Mouse (Mus musculus): Measurements from ENCODE around the gene Nrp2.

The Nrp2 gene

DNA sequence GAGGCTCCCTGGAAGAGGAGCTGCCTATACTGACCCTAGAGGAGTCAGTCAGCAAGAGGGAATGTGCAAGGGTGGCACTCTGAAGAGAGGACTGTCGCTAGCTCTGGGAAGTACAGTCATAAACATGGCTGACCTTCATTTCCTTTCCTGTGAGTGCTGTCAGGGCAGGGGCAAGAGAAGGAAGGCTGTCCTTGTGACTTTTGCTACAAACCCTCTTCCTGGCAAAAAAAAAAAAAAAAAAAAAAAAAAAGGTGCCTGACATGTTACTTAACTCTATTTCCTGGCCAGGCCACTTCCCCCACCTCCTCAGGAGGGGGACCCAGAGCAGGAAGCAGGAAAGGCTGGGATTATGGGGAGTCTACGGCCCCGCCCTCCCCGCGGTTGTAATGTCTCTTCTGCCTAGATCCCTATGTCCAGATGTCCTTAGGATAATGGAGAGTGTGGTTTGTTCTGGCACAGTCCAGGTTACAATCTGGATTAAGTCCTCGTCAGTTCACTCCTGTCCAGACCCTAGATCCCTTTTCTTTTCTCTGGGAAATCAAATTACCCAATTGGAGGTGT, 21.5 kb downstream of the Nrp2 start:
- DNase-seq: peak; percentile 63 to 75

GRCm38 (mm10) chr1:62725032-62725678, 22.1 kb downstream of the Nrp2 start:
- no peak for DNase-seq

DNA sequence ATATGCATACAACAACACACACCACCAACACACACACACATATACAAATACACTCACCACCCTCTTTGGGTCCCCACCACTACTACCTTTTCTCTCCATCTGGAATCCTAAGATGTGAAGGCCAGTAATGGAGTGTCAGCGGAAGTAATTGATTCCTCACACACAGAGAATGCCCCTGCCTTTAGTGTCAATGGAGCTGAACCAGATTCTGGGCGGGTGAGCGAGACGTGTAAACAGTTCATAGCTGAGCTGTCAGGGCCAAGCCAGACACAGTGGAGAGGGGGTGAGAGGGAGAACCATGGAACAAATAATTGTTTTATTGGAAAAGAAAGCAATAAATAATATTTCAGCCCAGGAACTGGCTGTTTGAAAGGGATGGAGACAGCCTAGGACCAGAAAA, 24.1 kb downstream of the Nrp2 start:
- DNase-seq: no peak

- DNase-seq: no peak
Observed at GRCm38 (mm10) chr1:62728421-62728820, 25.3 kb downstream of the Nrp2 start.

GRCm38 (mm10) chr1:62728926-62729325, 25.8 kb downstream of the Nrp2 start:
- no peak for DNase-seq

DNA sequence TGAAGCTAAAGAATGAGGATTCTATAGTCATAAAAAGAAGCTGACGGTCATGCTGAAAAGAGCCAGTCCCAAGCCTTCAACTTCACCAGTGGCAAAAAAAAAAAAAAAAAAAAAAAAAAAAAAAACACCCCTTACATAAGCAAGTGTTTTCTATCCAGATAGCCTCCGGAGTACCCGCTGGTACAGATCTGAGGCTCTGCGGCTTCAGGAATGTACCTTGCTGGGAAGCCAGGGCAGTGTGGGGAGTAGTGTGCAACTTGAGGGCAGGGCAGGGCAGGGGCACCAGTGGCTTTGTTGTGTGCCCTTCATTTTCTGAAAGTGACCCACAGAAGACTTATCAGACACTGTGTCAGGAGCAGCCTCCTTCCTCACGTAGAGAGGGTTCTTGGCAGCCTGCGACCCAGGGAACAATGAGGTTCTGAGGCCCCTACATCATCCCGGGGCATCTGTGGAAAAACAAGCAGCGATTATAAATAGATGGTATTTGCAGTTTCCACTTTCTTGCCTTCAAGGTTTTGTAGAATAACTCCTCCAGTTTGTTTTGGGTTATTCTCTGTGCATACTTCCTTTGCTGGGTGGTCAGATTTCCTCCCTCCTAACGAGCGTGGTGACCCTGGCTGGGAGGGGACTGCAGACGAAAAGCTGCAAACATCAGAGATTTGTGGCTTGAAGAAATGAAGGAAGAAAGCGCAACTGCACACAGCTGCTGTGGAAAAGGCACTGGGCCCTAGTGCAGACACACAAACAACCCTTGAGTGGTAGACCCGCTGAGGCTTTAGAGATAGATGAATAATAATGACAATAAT, 26.5 kb downstream of the Nrp2 start:
- DNase-seq: no peak

DNA sequence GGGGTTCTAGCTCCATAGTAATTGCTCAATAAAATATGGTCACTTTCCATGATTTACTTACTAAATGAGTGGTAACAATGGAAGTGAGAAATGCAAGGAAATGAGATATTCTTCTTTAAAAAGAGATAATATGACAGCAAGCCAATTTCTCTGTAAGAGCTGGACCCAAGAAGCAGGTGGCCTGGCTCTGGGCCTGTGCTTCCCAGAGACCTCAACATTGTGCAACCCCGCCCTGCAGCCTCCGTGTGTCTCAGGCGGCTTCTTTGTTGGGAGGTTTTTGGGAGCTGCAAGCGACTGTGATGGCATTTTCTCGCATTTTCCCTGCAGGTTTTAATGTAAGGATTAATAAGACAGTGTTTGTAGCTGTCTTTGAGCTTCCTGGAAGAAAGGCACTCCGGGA, 29.0 kb downstream of the Nrp2 start:
- DNase-seq: no peak

DNA sequence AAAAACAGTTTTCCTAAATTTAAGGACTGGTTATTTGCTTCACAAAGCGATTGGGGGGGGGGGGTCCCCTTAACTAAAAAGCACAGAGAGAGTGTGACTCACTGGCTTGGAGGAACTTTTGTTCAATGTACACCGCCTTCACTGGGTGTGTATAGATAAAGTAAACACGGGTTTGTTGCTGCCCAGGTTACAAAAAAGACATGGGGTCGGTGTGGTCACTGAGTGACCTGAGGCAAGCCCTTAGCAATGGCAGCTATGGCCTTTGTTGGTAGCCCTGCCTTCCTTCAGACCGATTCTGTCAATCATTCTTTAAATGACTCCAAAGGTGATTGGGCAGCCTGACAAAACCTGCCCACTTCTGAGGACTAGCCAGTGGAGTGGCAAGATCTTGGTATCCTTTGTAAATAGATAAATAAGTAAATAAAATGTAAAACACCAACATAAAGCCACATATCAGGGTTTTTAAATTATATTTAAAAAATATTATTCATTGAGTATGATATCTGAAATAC, 31.4 kb downstream of the Nrp2 start:
- peak; percentile 57 to 74 for DNase-seq

DNA sequence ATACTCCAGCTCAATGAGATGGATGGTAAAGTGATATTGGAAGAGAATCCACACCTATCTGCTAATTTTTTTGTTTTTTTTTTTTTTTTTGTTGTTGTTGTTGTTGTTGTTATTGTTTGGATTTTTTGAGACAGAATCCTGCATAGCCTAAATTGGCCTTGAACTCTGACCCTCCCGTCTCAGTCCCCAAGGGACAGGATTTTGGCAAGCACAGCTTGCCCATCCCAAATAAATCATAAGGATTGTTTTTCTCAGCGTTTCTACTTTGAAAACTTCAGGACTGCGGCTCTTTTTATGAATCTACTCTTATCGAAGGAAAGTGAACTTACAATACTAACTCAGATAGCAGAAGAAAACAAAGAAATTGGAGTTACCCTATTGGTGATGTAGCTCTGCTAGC, 31.9 kb downstream of the Nrp2 start:
- no peak for DNase-seq

DNA sequence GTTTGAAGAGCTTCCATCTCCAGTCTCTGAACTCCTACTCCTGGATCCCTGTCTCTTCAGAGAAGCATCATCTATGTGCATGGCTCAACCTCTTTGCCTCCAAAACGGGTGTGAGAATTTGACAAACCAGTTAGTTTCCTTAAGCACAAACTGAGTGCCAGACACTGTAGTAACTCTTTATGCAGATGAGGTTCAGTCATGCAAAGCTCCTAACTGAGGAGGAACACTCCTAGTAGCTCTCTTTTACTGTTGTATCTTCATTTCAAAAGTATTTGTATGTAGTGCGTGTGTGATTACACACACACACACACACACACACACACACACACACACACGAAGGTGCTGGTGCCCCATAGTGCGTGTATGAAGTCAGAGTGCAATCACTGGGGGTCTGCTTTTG, 32.8 kb downstream of the Nrp2 start:
- no peak for DNase-seq

- DNase-seq: no peak
Observed at GRCm38 (mm10) chr1:62736455-62737012, 33.4 kb downstream of the Nrp2 start.

- DNase-seq: no peak
Observed at GRCm38 (mm10) chr1:62738165-62738564, 35.1 kb downstream of the Nrp2 start.

GRCm38 (mm10) chr1:62742092-62742491, 39.0 kb downstream of the Nrp2 start:
- DNase-seq: no peak

GRCm38 (mm10) chr1:62743064-62743694, 40.1 kb downstream of the Nrp2 start:
- DNase-seq: no peak

GRCm38 (mm10) chr1:62745889-62746288, 42.8 kb downstream of the Nrp2 start:
- DNase-seq: no peak

DNA sequence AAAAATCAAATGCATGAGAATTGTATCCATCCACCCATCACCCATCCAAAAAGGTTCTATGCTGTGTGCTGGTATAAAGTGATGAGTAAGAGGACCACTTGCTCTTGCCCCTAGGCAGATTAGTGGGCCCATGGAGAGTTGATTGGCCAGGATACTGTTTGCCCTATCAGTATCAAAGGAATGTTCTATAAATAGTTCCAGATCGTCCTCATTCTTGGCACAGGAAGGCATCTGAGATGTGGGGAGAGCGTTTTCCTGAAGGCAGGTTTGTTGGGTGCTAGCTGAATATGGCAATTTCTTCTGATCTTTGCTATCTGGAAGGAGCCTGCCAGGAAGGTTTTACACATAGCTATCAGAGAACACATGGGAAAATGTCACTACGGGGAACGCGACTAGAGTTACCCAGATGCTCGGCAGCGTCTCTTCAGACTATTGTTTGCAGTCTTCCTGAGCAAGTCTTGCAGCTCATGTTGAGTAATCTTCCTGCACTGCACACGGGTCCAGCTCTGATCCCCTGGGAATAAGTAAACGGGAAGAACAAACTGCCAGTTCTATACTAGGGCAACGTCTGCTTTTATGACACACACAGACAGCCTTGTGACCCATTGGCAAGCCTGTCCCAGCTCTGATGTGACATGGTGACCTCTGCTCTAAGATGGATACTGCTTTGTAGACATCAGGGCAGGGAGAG, 44.5 kb downstream of the Nrp2 start:
- DNase-seq: peak; percentile 45 to 60

DNA sequence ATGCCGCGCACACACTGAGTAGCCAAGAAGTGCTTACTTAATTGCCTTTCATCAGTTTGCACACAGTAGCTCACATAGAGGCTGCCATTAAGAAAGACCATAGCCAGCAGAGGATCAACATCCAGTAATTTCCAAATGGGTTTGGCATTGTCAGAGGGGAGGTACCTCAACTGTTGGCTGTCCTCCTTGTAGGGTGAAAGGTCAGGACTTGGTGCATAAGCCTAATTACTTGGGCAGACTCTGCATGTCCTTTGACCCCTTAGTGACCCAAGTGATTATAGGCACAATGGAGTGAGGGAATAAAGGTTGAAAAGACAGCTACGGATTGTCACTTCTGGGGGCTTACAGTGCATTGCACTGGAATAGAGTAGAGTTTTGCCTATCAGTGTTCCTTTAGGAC, 45.3 kb downstream of the Nrp2 start:
- DNase-seq: no peak

DNA sequence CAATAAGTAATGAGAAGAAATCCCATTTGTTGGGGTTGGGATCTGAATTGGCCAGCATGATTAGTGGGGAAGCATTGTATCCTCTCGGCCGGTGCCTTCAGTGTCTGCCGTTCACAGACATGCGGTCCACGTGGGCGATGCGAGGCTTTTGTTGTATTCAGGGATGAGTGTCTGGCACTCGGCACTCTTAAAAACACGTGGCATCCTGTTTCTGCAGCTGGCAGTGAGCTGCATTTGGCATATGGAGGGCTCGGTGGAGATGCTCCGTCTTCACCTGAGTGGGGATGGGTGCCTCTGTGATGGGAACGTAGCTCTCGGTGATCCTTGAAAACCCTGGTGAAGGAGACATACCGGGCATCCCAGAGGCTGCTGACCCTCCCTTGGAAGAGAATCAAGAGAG, 46.6 kb downstream of the Nrp2 start:
- no peak for DNase-seq

GRCm38 (mm10) chr1:62750408-62751008, 47.4 kb downstream of the Nrp2 start:
- no peak for DNase-seq

GRCm38 (mm10) chr1:62751011-62752006, 48.2 kb downstream of the Nrp2 start:
- no peak for DNase-seq

DNA sequence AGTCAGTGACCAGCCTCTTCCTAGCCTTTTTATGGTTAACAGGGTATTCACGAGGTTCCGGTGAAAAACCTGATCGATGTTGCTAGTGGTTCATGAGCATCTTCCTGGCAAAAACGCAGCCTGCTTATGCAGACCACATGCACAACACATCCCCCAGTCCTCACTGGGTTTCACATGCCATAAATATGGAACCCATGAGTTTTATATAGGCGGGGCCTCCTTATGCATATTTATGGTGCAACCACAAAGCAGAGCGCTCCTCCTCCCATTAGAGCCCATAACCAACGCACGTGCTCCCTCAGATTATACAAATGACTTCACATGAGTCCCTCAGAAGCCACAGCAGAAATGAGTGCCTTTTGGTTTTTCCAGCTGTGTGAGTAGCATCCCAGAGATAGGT, 49.0 kb downstream of the Nrp2 start:
- no peak for DNase-seq
